Mouse (Mus musculus): ENCODE results near the gene Mpeg1.

Mpeg1 gene

GRCm38 (mm10) chr19:12460282-12461249, at the start of gene Mpeg1:
Mpeg1 (plus strand) TSS chr19:12460779.
- DNase-seq (ENCODE audit: low spot score in 2 of 2), result no peak

GRCm38 (mm10) chr19:12413737-12414136, 46.8 kb upstream of the Mpeg1 start:
- no peak for DNase-seq (ENCODE audit: low spot score in 2 of 2)

DNA sequence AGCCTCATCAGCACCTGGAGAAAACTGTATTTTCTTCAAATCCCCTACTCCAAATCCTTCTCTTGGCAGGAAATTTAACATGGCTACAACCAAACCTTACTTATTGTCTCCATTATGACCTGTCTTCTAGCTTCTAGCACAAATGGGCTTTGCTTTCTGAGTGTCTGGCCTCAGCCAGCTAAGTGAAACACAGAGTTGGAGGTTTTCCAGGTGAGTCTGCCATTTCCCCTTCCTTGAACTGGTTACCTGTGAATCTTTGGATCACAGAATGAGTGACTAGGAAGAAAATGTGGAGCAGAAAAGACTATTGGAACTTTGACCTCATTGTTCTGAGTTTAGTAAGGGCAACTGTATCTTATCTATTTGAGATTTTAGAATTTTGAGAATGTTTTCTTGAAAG, 43.2 kb upstream of the Mpeg1 start, which contains the start of gene Olfr1441:
Gene Olfr1441, plus strand, starts transcription at position 73 of the 400 bp plus-strand sequence.
- no peak for DNase-seq (ENCODE audit: low spot score in 2 of 2)

DNA sequence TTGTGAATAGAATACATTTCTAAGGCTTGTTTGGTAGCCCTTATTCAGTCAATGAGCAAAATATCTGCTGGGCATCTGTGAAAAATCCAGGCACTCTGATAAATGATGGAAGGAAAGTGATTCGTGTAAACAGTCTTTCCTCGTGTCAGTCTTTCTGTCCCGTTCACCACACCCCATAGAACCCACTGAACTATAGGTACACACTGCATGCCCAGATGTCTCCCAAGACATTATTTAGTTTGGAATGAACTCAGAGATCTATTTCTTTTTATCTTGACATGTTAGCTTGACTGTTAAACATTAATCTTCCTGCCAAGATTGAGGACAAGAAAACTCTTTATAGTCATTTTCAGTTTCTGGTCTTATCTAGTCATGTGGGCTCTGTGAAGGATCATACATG, 42.3 kb upstream of the Mpeg1 start:
- DNase-seq (ENCODE audit: low spot score in 2 of 2), result no peak

- no peak for DNase-seq (ENCODE audit: low spot score in 2 of 2)
These were observed 40.0 kb upstream of the Mpeg1 start for GRCm38 (mm10) chr19:12420555-12420954.

GRCm38 (mm10) chr19:12421680-12422079, 38.9 kb upstream of the Mpeg1 start:
- DNase-seq (ENCODE audit: low spot score in 2 of 2), result no peak

DNA sequence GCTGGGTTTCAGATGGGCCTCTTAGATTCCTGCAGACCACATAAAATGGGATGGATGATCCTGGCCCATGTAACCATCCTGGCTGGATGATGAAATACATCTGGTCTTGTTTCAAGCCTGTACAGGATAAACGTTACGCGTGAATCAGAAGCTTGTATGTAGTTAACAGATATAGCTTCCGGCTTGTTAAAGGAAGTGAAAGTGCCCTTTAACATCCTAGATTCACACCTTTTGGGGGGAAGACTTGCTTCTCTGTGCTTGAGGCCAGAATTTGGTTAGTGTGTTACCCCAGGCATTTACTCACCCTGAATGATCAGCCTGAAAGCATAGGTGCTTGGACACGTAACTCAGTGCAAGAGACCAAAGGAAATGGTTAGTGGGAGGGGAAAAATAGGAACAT, 33.5 kb upstream of the Mpeg1 start:
- DNase-seq (ENCODE audit: low spot score in 2 of 2), result no peak

GRCm38 (mm10) chr19:12427605-12428004, 33.0 kb upstream of the Mpeg1 start, which contains the start of gene Pfpl:
Pfpl (plus strand) TSS chr19:12427905.
- DNase-seq (ENCODE audit: low spot score in 2 of 2), result no peak

GRCm38 (mm10) chr19:12433033-12433432, 27.5 kb upstream of the Mpeg1 start:
- no peak for DNase-seq (ENCODE audit: low spot score in 2 of 2)

DNA sequence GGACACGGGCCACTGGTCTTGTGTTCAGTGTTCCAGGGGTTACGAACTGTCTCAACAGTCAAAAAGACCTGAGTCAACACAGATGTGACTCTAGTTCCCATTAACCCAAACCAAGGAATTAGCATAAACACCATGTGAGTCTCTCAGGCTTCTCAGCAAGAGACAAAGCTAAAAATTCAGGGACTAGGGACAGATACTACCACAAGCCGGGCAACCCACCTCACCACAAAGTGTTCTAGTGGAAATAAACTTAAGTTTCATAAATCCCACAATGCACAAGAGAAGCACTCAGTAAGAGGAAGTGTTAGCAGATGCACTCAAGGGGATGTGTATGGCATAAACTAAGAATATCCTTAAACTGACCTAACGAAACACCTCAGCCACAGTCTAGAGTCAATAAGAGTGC, 25.6 kb upstream of the Mpeg1 start:
- DNase-seq (ENCODE audit: low spot score in 2 of 2), result no peak

DNA sequence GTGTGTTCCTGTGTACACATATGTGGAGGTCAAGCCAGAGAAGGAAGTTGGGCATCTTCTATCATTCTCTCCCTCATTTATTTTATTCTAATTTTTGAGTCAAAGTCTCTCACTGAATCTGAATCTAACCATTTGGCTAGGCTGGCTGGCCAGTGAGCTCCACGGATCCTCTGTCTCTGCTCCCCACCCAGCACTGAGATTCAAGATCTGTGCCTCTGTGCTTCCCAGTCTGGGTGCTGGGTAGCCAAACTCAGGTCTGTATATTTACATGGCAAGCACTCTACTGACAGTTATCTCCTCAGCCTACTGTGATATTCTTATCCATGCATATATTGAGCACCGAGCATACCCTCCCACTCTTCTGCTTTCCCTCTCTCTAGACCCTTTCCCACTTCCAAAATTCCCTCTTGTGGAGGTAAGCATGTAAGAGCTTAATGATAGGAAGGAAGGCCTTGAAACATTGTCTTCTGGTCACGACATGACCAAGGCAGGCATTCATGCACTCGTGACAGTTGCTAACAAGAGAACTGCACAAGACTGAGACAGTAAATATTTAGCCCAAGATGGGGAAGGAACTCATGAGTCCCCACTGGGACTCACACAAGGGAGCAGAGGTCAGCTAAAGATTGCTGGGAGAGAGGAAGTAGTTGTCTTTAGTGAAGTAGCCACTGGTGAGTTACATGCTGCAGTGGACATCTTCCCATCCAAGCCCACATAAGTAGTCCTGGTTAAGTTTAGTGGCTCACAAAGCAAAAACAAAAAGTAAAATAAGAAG, 24.6 kb upstream of the Mpeg1 start:
- DNase-seq (ENCODE audit: low spot score in 2 of 2), result no peak

DNA sequence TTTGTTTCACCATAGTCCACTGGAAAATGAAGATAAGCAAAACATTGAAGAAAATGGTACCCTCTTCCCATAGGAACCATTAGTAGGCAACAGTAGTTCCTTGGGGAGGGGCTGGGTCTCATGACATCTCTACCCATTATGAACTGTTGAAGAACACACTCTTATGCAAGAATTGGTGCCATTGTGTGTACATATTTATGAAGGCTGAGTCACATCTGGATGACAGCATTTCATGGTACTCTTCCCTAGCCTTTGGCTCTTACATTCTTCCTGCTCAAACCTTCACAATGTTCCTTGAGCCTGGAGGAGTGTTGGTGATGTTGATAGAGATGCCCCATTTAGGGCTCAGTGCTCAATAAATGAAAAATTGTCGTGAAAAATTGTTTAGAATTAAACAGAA, 21.0 kb upstream of the Mpeg1 start:
- DNase-seq (ENCODE audit: low spot score in 2 of 2), result no peak

DNA sequence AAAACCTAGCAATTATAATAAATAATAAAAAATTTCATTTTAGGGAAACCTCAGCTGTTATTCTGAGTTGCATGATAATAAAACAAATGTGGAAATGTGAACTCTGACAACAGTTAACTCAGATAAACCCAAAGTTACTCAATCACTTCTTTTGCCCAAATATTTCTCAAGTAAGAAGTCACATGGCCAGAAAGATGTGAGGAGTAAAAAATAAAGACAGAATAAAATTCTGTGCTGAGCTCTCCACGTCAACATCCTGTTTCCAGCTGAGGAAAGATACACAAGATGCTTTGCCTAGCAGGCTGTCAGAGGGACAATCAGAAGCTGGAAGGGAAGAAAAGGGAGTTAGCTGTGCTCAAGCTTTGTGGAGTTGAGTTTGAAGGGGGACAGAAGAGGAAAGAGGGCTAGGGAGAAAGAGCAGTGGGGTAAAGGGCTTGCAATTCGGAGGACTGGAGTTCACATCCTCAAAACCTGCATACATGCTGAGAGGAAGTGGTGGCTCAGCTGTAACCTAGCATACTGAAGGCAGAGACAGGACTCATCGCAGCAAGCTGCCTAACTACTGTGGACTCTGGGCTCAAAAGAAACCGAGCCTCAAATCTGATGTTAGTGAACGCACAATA, 20.4 kb upstream of the Mpeg1 start:
- no peak for DNase-seq (ENCODE audit: low spot score in 2 of 2)

GRCm38 (mm10) chr19:12442560-12442959, 18.0 kb upstream of the Mpeg1 start:
- no peak for DNase-seq (ENCODE audit: low spot score in 2 of 2)

- DNase-seq (ENCODE audit: low spot score in 2 of 2), result no peak
These were observed 15.6 kb upstream of the Mpeg1 start for GRCm38 (mm10) chr19:12445014-12445413.

GRCm38 (mm10) chr19:12457401-12458066, 3.0 kb upstream of the Mpeg1 start:
- no peak for DNase-seq (ENCODE audit: low spot score in 2 of 2)

- DNase-seq (ENCODE audit: low spot score in 2 of 2), result no peak
These were observed 1.1 kb upstream of the Mpeg1 start for GRCm38 (mm10) chr19:12459516-12459915.

GRCm38 (mm10) chr19:12462851-12463721, 2.5 kb downstream of the Mpeg1 start:
- no peak for DNase-seq (ENCODE audit: low spot score in 2 of 2)

DNA sequence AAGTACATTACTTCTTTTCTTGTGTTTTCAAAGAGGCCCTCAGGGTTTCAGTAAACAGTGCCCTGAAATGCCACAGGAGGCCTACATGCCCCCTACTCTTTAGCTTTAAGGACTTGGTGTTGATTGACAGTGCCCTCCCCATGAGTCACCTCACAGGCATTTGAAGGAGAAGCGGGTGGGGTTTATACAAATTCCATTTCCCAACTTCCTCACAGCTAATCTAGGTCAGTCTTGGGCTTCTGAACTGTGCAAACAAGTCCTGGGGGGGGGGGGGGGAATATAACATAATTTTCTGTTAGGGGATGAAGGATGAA, 3.1 kb downstream of the Mpeg1 start:
- no peak for DNase-seq (ENCODE audit: low spot score in 2 of 2)

DNA sequence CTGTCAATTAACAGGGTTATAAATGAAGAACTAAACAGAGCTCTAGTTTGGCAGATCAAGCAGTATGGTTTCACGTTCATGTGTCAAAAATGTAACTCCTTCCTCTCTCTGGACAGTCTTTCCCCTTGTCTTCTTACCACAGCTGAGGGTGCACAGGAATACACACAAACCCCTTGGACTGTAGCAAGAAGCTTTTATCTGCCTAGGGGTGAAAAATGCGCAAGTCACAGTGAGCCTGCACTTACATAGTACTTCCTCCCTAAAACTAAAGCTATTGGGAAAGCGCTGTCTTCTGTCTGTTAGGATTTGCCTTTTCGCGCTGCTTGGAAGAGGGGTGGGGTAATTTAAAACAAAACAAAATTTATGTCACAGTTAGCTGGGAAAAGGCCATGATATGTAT, 3.5 kb downstream of the Mpeg1 start:
- no peak for DNase-seq (ENCODE audit: low spot score in 2 of 2)

- DNase-seq (ENCODE audit: low spot score in 2 of 2), result no peak
These were observed 4.1 kb downstream of the Mpeg1 start for GRCm38 (mm10) chr19:12464674-12465073.

Data from thymus, postnatal 10 days (tissue).